Mouse (Mus musculus) heart, embryonic 14.5 days (tissue): Measurements from ENCODE around the gene Ankrd34b. TPM values are rescaled to one million over a fixed set of nuclear protein-coding genes. Genes with fewer than 3 reads are reported as not detected.
A peak's percentile ranks its signal among the peaks of the same experiment; 100 is the strongest.

ENCODE experiments used
- ATAC-seq: fragments of 200-750 bp; cut with Nextera tagmentation; 2 replicates; pipeline ENCODE4 v1.8.0; 2017; ENCODE audit warnings: low read depth, moderate TSS enrichment; ENCODE audit not compliant: insufficient number of reproducible peaks, insufficient read depth, low FRiP score
- H3K27ac ChIP-seq, 2 experiments: fragments of 200-500 bp in 1 of 2; fragments of 300-500 bp in 1 of 2; sonication (generic) in 1 of 2; replicated peaks in 1 of 2; 2 replicates each; pipeline ENCODE4 v1.5.1; 2012 to 2014; ENCODE audit warnings: low read depth in 2 of 2, low read length in 2 of 2, control low read depth in 1 of 2, mild to moderate bottlenecking in 1 of 2, mixed read lengths in 1 of 2; ENCODE audit not compliant: control insufficient read depth in 1 of 2, insufficient read depth in 1 of 2
- H3K27me3 ChIP-seq: fragments of 300-500 bp; sonication (generic); 2 replicates; pipeline ENCODE4 v1.6.1; 2014; ENCODE audit warnings: mild to moderate bottlenecking, low read length, control low read depth; ENCODE audit not compliant: control insufficient read depth, insufficient read depth
- H3K36me3 ChIP-seq: fragments of 300-500 bp; sonication (generic); 2 replicates; pipeline ENCODE4 v1.6.1; 2014; ENCODE audit warnings: mild to moderate bottlenecking, control low read depth, low read length, mixed read lengths; ENCODE audit not compliant: control insufficient read depth, insufficient read depth
- H3K4me1 ChIP-seq, 2 experiments: fragments of 200-500 bp in 1 of 2; fragments of 300-500 bp in 1 of 2; sonication (generic) in 1 of 2; 2 replicates each; pipeline ENCODE4 v1.6.1; 2012 to 2014; ENCODE audit warnings: low read length in 2 of 2, control low read depth in 1 of 2, mixed read lengths in 1 of 2; ENCODE audit not compliant: control insufficient read depth in 2 of 2, insufficient read depth in 2 of 2
- H3K4me2 ChIP-seq: fragments of 300-500 bp; sonication (generic); 2 replicates; pipeline ENCODE4 v1.6.1; 2014; ENCODE audit warnings: mild to moderate bottlenecking, low read length
- H3K4me3 ChIP-seq, 2 experiments: fragments of 200-500 bp in 1 of 2; fragments of 300-500 bp in 1 of 2; sonication (generic) in 1 of 2; 2 replicates each; pipeline ENCODE4 v1.5.1; 2012 to 2014; ENCODE audit warnings: low read length in 2 of 2, mild to moderate bottlenecking in 2 of 2, control low read depth in 1 of 2, low read depth in 1 of 2, moderate library complexity in 1 of 2; ENCODE audit not compliant: control insufficient read depth in 1 of 2, insufficient read depth in 1 of 2
- H3K9ac ChIP-seq: fragments of 300-500 bp; sonication (generic); 2 replicates; pipeline ENCODE4 v1.6.1; 2014; ENCODE audit warnings: mild to moderate bottlenecking, low read length
- H3K9me3 ChIP-seq: fragments of 300-500 bp; sonication (generic); 2 replicates; pipeline ENCODE4 v1.6.1; 2016; ENCODE audit warnings: low read length, control low read depth; ENCODE audit not compliant: control insufficient read depth
- WGBS: fragments of 180-500 bp; shearing (Covaris S2); extraction: QIAGEN DNeasy Blood & Tissue Kit; methylation state at CpG from one replicate; pipeline ENCODE4 v1.1.7; 2014; 5-methylcytosine and 5-hydroxymethylcytosine counted together
- polyA plus RNA-seq: library from polyadenylated mRNA; unstranded; fragments of >200 nt; fragmentation: Nextera tagmentation; extraction: Ambion mirVana; gene quantifications from 2 replicates; pipeline ENCODE4 v1.2.1, GENCODE M21; 2014

The Ankrd34b gene
- polyA plus RNA-seq, 1 experiment from 2014 or later, result 0.27 TPM

GRCm38 (mm10) chr13:92464698-92465097 is 39.0 kb downstream of the Ankrd34b start:
- H3K27ac ChIP-seq, result no peak overlapping the region
- WGBS, result 86% methylated on average over 3 of the region's 3 CpGs
- peaks cover 5% of the 10 kb centered on the region; the same call in 1 of the 2 replicates for H3K36me3 ChIP-seq
- H3K4me1 ChIP-seq, result no peaks in the 10 kb centered on the region
- ATAC-seq, result no peak
- H3K27me3 ChIP-seq, result no peaks in the 10 kb centered on the region
- H3K4me3 ChIP-seq, result no peak overlapping the region
- no peak overlapping the region for H3K4me2 ChIP-seq
- H3K9me3 ChIP-seq, result no peaks in the 10 kb centered on the region
- no peak overlapping the region for H3K9ac ChIP-seq

- H3K4me3 ChIP-seq, result no peak overlapping the region
- H3K9me3 ChIP-seq, result no peaks in the 10 kb centered on the region
- no peaks in the 10 kb centered on the region for H3K27me3 ChIP-seq
- no peaks in the 10 kb centered on the region for H3K4me1 ChIP-seq
- no peak overlapping the region for H3K27ac ChIP-seq
- WGBS, result 72% methylated on average over 9 of the region's 9 CpGs
- H3K4me2 ChIP-seq, result no peak overlapping the region
- no peak overlapping the region for H3K9ac ChIP-seq
- peaks cover 5% of the 10 kb centered on the region; the same call in 1 of the 2 replicates for H3K36me3 ChIP-seq
- ATAC-seq, result no peak
Measured at GRCm38 (mm10) chr13:92467891-92468290, 42.2 kb downstream of the Ankrd34b start.

GRCm38 (mm10) chr13:92469381-92469780 is 43.7 kb downstream of the Ankrd34b start:
- H3K36me3 ChIP-seq, result peaks cover 9% of the 10 kb centered on the region; the same call in 1 of the 2 replicates
- no peak overlapping the region for H3K4me3 ChIP-seq
- no peak for ATAC-seq
- H3K27ac ChIP-seq, result no peak overlapping the region
- H3K9ac ChIP-seq, result no peak overlapping the region
- no peak overlapping the region for H3K4me2 ChIP-seq
- H3K4me1 ChIP-seq, result no peaks in the 10 kb centered on the region
- no peaks in the 10 kb centered on the region for H3K27me3 ChIP-seq
- H3K9me3 ChIP-seq, result no peaks in the 10 kb centered on the region
- WGBS, result 83% methylated on average over 2 of the region's 2 CpGs

- Histone ChIP-seq H3K4me1 (no peaks in the 10 kb centered on the region), H3K9ac (no peak overlapping the region), H3K4me3 (no peak overlapping the region), H3K36me3 (peaks cover 9% of the 10 kb centered on the region; the same call in 1 of the 2 replicates), H3K27ac (no peak overlapping the region), H3K27me3 (no peaks in the 10 kb centered on the region), H3K9me3 (no peaks in the 10 kb centered on the region), H3K4me2 (no peak overlapping the region)
- ATAC-seq, result no peak
- 58% methylated on average over 2 of the region's 2 CpGs for WGBS
Measured at GRCm38 (mm10) chr13:92470151-92470550, 44.5 kb downstream of the Ankrd34b start.

- ATAC-seq, result peak; percentile 57; the same call in 1 of the 2 replicates
- Histone ChIP-seq H3K9me3 (0 out of 2 replicates have a peak, but pooled peaks cover 4% of the 10 kb centered on the region), H3K27me3 (no peaks in the 10 kb centered on the region), H3K9ac (peak overlapping the region; percentile 62; the same call in 1 of the 2 replicates), H3K36me3 (peaks cover 17% of the 10 kb centered on the region), H3K4me2 (peak overlapping the region; percentile 76), H3K27ac (no peak overlapping the region), H3K4me3 (peak overlapping the region; percentile 49 to 54; a peak in 3 of 4 replicates), H3K4me1 (no peaks in the 10 kb centered on the region)
- WGBS, result 11% methylated on average over 3 of the region's 3 CpGs
Measured at GRCm38 (mm10) chr13:92483348-92483747, 57.7 kb downstream of the Ankrd34b start.

GRCm38 (mm10) chr13:92483852-92484463 is 58.3 kb downstream of the Ankrd34b start, which contains the start of gene Fam151b:
TSS of gene Fam151b (minus strand) at chr13:92484015.
- H3K27me3 ChIP-seq, result no peaks in the 10 kb centered on the region
- peak; percentile 99 for ATAC-seq
- H3K27ac ChIP-seq, result peak within 1 kb of the TSS; percentile 37 to 61; a peak in 1 of 4 replicates
- 9% methylated on average over 19 of the region's 19 CpGs for WGBS
- H3K4me2 ChIP-seq, result peak within 1 kb of the TSS; percentile 76
- peaks cover 19% of the 10 kb centered on the region for H3K36me3 ChIP-seq
- H3K4me3 ChIP-seq, result peak within 1 kb of the TSS; percentile 49 to 54
- H3K9me3 ChIP-seq, result 0 out of 2 replicates have a peak, but pooled peaks cover 4% of the 10 kb centered on the region
- no peaks in the 10 kb centered on the region for H3K4me1 ChIP-seq
- H3K9ac ChIP-seq, result peak within 1 kb of the TSS; percentile 62

GRCm38 (mm10) chr13:92490817-92491216 is 65.1 kb downstream of the Ankrd34b start:
- H3K4me2 ChIP-seq, result no peak overlapping the region
- H3K36me3 ChIP-seq, result peaks cover 61% of the 10 kb centered on the region
- no peak overlapping the region for H3K9ac ChIP-seq
- H3K4me3 ChIP-seq, result no peak overlapping the region
- ATAC-seq, result no peak
- no peaks in the 10 kb centered on the region for H3K9me3 ChIP-seq
- WGBS, result 68% methylated on average over 4 of the region's 4 CpGs
- H3K4me1 ChIP-seq, result no peaks in the 10 kb centered on the region
- H3K27ac ChIP-seq, result no peak overlapping the region
- H3K27me3 ChIP-seq, result no peaks in the 10 kb centered on the region
